Mouse (Mus musculus) megakaryocyte, embryonic 14.5 days (primary cell): ENCODE measurements around the gene Kif21a.

Experiments used
- FLI1 ChIP-seq: IDR thresholded peaks from 2 replicates; pipeline ENCODE4 v1.6.1; 2012; ENCODE audit warnings: low read length, inconsistent platforms, mixed read lengths
- GATA1 ChIP-seq: IDR thresholded peaks from 3 replicates; pipeline ENCODE4 v1.6.1; 2012; ENCODE audit warnings: mixed read lengths, low read length, inconsistent platforms, borderline replicate concordance

- TF ChIP-seq FLI1, result no peak
- TF ChIP-seq GATA1, result no peak
Measured at GRCm38 (mm10) chr15:90987714-90988250, 62.0 kb downstream of the Kif21a start.
